Mouse (Mus musculus) mesoderm, embryonic 11.5 days (tissue): ENCODE results near the gene Slc26a8.
A peak's percentile ranks its signal among the peaks of the same experiment; 100 is the strongest.

Source experiments
- DNase-seq: peaks from one replicate; pipeline ENCODE4 v3.0.0-alpha.2; 2012; ENCODE audit warnings: low read depth, low spot score

Gene Slc26a8

GRCm38 (mm10) chr17:28698672-28699071, 8.6 kb upstream of the Slc26a8 start:
- DNase-seq, result no peak

GRCm38 (mm10) chr17:28698245-28698644, 8.2 kb upstream of the Slc26a8 start:
- no peak for DNase-seq

DNA sequence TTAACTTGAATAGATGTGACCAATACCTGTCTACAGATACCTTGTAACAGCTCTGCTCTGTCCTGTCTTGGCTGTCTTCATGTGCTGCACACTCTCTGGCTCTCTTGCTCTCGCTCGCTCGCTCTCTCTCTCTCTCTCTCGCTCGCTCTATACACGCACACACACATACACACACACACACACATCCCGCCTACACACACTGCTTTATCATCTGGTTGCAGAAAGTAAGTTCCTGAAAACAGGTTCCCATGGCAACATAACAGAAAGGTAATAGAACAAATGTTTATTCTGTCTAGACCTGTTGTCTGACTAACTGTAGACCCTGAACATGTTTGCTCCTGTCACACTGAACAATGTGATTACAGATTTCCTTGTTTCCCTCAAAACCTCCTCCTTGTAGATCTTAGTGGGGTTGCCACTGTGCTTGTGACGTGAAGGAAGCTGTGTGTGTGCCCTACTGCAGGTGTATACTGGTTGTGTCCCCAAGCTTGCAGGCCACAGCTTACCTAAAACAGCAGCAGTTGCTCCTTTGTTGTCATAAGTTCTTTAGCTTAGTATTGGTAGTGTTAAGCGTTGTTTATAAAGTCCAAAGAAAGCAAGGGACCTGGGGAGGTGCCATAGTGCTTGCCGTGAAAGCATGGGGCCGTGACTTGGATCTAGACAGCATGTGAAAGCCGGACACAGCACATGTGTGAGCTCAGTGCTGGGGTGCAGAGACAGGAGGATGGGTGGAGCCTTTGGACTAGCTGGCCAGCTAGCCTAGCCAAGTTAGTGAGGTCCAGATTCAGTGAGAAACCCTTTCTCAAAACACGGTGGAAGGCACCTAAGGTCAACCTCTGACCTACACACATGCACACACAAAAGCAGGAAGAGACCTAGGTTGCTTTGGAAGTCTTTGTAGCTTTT, 7.5 kb upstream of the Slc26a8 start:
- no peak for DNase-seq

GRCm38 (mm10) chr17:28696641-28697040, 6.6 kb upstream of the Slc26a8 start:
- DNase-seq, result no peak

DNA sequence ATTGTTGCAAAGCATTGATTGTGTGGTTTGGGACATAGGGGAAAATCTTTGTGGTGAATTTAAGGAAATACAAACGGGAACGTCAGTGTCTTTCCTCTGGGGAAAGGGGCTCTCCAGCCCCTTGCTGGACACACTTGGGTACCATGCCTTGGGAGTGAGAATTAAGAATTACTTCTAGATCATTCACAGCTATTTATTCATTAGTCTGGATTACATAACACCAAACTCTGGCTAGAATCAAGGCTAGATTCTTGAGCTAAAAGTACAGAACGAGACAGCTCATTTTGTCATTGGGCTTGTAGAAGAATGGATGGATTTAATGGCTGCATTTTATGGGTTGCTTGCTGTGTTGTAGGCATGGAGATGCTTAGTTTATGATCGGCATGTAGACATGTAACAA, 4.8 kb upstream of the Slc26a8 start:
- no peak for DNase-seq

GRCm38 (mm10) chr17:28694078-28694477, 4.0 kb upstream of the Slc26a8 start:
- DNase-seq, result no peak

GRCm38 (mm10) chr17:28693086-28693485, 3.1 kb upstream of the Slc26a8 start:
- no peak for DNase-seq

- no peak for DNase-seq
Observed at GRCm38 (mm10) chr17:28692341-28692710, 2.3 kb upstream of the Slc26a8 start.

GRCm38 (mm10) chr17:28691687-28692340, 1.8 kb upstream of the Slc26a8 start:
- peak; percentile 50 for DNase-seq

DNA sequence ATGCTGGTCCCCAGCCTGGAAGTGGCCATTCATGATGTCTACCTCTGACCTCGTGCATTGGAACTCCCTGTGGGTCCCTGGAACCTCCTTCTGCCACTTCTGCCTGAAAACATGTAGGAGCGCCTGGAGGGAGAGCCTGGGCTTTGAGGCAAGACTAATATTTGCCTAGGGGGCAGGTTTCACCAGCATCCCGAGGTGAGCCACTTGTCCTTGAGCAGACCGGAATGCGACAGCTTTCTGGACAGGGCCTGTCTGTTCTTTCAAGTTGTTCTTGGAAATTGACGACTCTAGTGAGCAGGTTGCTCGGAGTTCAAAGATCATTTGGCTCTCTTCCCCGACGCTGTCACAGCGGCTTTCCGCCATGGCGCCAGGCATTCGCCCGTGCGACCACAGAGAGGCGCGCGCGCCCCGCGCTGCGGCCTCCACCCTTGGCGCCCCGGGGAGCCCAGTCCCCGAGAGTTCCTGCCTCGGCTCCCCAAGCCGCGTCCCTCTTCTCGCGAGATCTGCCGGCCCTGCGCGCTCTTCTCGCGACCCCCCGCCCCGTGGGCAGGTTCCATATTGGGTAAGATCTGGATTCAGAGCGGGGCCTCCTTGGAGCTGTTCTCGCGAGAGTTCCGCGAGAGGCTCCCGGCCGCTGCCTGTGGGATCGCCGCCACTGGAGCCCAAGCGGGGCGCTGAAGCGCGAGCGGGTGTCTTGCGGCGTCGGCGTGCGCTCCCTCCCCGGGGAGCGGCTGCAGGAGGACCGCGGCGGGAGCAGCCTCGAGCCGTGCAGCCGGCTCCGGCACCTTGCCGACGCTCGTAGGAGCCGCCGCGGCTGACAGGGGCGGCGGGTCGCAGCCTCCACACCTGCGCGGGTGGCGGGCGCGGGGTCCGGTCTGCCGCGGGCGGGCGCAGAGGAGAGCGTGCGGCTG, 998 bp upstream of the Slc26a8 start, which contains the start of gene Mapk14:
Gene Mapk14, plus strand, starts transcription at position 554 of the 911 bp plus-strand sequence.
- DNase-seq, result peak; percentile 100

DNA sequence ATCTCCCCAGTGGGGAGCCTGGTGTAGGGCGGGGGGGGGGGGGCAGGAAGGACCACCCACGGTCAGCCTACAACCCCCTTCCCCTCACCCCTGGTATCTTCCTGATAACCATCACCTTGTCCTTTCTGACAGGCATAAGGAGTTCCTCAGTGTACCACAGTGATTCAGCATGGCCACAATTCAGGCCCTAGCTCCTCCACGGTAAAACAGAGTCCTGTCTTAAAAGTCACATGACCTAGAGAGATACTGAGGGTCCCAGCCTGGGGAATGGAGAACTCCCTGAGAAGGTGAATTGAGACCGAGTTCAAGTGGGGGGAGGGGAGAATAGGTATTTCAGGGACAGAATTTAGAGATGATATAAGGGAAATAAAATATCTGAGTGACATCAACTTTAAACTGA, 2.7 kb downstream of the Slc26a8 start:
- no peak for DNase-seq

GRCm38 (mm10) chr17:28684631-28685030, 5.4 kb downstream of the Slc26a8 start:
- DNase-seq, result no peak

DNA sequence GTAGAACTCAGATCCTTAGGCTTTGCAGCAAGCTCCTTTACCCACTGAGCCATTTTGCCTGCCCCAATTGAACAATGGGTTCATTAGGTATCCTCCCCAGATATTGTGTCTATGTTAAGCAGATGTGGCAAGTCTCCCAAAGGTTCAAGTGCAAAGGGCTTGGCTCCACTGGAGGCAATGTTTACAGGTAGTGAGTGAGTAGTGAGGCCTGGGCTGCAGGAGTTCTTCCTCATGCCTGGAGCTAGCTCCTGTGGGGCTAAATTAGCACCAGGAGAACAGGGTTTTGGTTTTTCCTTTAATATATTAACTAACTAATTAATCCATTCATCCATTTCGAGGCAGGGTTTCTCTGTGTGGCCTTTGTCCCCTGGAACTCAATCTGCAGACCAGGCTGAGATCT, 6.4 kb downstream of the Slc26a8 start:
- no peak for DNase-seq

GRCm38 (mm10) chr17:28682311-28683084, 7.5 kb downstream of the Slc26a8 start:
- DNase-seq, result no peak

- DNase-seq, result no peak
Observed at GRCm38 (mm10) chr17:28659564-28659963, 30.5 kb downstream of the Slc26a8 start.

DNA sequence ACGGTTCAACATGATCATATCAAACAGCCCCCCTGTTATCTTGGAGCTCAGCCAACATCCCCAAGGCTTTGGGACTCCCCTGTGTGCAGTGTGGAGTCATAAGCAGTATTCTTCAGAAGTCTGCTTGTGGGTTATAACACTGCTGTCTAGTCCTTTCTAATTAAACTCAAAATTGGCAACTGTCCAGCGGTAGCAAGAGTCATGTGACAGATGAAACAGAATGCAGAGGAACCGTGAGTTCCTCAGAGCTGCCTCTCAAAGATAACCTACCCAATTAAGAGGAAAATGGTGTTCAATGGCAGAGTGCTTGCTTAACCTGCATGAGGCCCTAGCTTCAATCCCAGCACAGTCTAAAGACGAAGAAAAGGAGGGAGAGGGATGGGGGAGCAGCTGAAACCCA, 32.1 kb downstream of the Slc26a8 start:
- DNase-seq, result peak; percentile 3

- DNase-seq, result no peak
Observed at GRCm38 (mm10) chr17:28650268-28650667, 39.8 kb downstream of the Slc26a8 start.

GRCm38 (mm10) chr17:28648607-28649370, 41.2 kb downstream of the Slc26a8 start:
- peak; percentile 23 for DNase-seq

- DNase-seq, result no peak
Observed at GRCm38 (mm10) chr17:28646221-28646620, 43.8 kb downstream of the Slc26a8 start.

DNA sequence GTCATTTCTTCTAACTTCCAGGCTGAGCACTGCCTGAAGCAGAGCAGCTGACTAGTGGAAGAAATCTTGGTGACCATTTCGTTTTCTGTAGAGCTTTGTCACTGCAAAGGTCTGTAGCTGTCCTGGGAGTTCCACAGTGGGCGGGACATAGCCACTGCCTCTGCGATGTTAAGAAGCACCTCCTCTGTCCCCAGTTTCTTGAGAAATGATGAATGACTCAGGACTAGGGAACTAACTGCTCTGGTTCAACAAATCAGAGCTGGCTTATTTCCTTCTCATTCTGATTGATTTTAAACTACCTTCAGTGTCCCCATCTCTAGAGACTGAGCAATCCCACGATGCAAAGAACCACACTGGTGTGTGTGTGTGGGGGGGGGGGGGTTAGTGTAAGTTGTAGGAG, 45.9 kb downstream of the Slc26a8 start:
- no peak for DNase-seq
